Mouse (Mus musculus) lung, postnatal 0 days (tissue): ENCODE data around the gene Gstt3.

ENCODE experiments used
- CTCF ChIP-seq: IDR thresholded peaks from 2 replicates; pipeline ENCODE4 v1.5.1; 2016; ENCODE audit warnings: antibody characterized with exemption, mild to moderate bottlenecking
- EP300 ChIP-seq: IDR thresholded peaks from 2 replicates; pipeline ENCODE4 v1.6.1; 2016; ENCODE audit warnings: antibody characterized with exemption, mild to moderate bottlenecking, control low read depth

GRCm38 (mm10) chr10:75830275-75830670, 49.1 kb upstream of the Gstt3 start:
- TF ChIP-seq CTCF (no peak), EP300 (no peak)
